Mouse (Mus musculus): ENCODE measurements around the gene Farp1. TPM values are rescaled to one million over a fixed set of nuclear protein-coding genes. Genes with fewer than 3 reads are reported as not detected.
"Not testable (repeated sequence)": the region's sequence is repeated elsewhere in the genome, so short reads cannot be mapped to it uniquely, and the experiment has no call there.

The Farp1 gene
- total RNA-seq, 2 experiments from 2014 or later: 10.7 to 12.0 TPM

- no peak for DNase-seq (ENCODE audit: low spot score)
- intact Hi-C loops (cut with DNase I): no loop called here
These were observed 133.7 kb downstream of the Farp1 start for GRCm38 (mm10) chr14:121168716-121169115.

- DNase-seq (ENCODE audit: low spot score): no peak
- intact Hi-C loops (cut with DNase I): no loop called here
These were observed 135.3 kb downstream of the Farp1 start for GRCm38 (mm10) chr14:121170321-121170720.

GRCm38 (mm10) chr14:121172065-121173036 lies 137.4 kb downstream of the Farp1 start:
- no peak for DNase-seq (ENCODE audit: low spot score)
- intact Hi-C loops (cut with DNase I): no loop called here

DNA sequence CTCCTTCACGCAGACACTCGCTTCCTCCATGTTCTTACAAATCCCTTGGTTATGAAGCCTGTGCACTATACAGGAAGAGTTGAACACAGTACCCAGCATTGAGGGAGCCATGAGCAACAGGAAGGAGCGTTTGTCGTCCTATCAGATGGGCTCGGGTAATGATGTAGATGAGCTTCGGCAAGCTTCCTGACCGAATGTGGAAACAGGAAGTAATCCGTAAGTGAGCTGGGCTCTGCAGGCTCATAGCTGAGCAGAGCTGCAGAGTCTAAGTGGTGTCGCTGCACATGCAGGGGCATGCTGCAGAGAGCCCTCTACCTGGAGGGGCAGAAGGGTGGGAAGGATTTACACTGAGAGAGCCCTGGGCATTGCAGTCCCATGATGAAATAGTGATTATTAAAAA lies 140.4 kb downstream of the Farp1 start:
- intact Hi-C loops (cut with DNase I): loop anchor here (5.0 kb wide), 1 partner anchor 48 kb away; no protein-coding TSS in a partner anchor

DNA sequence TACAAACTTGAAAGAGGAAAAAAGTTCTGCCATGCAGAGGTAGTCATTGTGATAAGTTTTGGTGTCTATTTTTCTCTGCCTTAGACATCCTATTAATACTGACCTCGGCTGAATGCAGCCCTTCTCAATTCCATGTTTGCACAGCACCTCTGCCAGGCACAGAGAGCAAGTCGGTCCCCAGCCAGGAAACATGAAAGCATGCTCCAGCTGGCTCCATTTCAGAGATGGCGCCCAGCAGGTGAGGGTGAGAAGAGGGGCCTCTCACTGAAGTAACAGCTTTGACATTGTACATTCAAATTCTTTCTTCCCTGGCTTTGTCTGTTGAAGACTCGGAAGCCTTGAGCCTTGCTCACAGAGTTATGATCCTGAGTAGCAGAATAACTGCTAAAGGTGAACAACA lies 140.9 kb downstream of the Farp1 start:
- DNase-seq (ENCODE audit: low spot score): no peak
- intact Hi-C loops (cut with DNase I): loop anchor here (5.0 kb wide), 1 partner anchor 49 kb away; no protein-coding TSS in a partner anchor

More for the DNA sequence above, 140.4 kb downstream of the Farp1 start:
- DNase-seq (ENCODE audit: low spot score): no peak

DNA sequence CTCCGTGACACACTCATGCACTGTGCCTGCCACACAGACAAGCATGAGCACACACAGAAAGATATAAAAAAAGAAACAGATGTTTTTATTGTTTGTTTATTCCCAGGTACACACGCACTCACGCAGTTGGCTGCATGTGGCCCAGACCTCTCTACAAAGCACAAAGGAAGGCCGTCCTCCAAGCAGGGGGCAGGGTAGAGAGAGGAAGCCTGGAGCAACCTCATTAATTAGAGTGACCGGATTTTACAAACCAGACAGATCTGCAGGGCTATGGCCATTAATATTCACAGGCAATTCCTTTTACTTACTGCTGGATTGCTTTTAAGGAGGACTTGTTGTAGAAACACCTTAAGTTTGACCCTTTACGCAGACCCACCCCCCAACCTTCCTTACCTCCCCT lies 142.9 kb downstream of the Farp1 start:
- DNase-seq (ENCODE audit: low spot score): no peak
- intact Hi-C loops (cut with DNase I): loop anchor here (5.0 kb wide), 1 partner anchor 51 kb away; no protein-coding TSS in a partner anchor

GRCm38 (mm10) chr14:121180611-121181010 lies 145.6 kb downstream of the Farp1 start:
- intact Hi-C loops (cut with DNase I): no loop called here
- no peak for DNase-seq (ENCODE audit: low spot score)

DNA sequence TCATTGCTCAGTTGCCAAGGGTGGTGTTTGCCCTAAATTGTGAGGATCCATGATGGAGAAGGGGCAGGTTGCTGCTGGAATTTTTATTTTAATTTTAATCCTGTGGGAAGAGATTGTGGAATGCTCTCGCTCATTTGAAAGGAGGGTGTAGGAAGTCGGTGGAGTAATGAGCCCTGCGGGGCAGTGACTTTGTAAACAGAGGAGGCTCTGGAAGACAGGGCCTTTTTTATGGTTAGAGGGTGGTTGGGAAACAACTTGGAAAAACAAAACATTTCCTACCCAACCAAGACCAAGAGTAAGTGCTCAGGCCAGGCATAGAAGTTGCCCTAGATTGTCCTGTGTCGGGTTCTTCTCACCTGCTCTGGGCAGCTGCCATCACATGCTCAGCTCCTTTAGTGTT lies 146.8 kb downstream of the Farp1 start:
- intact Hi-C loops (cut with DNase I): no loop called here
- no peak for DNase-seq (ENCODE audit: low spot score)

DNA sequence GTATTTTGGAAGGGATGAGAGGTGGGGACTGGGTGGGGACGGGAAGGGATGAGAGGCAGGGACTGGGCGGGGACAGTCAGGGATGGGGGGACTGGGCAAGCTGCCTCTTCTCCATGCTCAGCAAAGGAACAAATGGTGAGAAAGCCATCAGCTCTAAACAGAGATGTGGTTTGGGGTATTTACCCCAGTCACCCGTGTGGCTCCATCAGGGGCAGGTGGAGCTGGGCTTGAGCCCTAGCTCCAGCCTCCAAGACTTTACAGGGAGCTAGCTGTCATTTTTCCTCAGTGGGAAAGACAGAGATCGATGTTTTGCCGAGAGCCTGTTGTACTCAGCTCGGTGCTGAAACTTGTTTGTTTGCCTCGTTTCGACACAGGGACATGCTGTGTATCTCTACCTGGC lies 148.0 kb downstream of the Farp1 start:
- intact Hi-C loops (cut with DNase I): no loop called here

DNA sequence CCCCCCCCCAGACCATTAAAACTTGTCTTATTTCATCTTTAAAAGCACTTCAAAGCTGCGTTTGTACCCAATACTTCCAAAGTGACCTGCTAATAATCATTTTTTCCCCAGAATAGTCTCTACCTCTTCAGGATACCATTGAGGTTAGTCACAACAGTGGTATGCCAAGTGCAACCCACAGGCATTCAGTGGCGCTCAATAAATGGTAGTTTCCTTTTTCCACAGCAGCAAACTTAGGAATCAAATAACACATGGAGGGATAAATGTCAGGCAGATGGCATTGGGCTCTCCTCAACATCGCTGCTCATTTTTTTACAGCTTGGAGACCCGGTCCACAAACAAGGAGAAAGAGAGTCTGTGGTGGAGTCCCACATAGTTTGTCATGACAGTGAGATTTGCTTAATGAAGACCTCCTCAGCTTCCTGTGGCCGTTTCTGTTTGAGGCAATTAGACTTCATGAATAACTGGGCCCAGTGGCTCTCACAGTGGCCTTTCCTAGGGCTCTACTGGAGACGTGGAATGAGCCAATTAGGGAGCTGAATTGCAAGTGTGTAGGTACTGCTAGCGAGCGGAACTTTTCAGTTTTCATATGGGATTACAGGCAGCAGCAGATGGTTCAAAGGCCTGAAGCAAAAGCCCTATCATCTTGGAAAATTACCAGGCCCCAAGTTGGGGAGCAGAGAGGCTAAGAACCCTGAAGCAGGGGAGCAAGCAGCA lies 148.6 kb downstream of the Farp1 start:
- intact Hi-C loops (cut with DNase I): no loop called here
- no peak for DNase-seq (ENCODE audit: low spot score)

More for the DNA sequence above, 148.0 kb downstream of the Farp1 start:
- no peak for DNase-seq (ENCODE audit: low spot score)

GRCm38 (mm10) chr14:121184351-121184750 lies 149.4 kb downstream of the Farp1 start:
- intact Hi-C loops (cut with DNase I): no loop called here
- DNase-seq (ENCODE audit: low spot score): no peak

DNA sequence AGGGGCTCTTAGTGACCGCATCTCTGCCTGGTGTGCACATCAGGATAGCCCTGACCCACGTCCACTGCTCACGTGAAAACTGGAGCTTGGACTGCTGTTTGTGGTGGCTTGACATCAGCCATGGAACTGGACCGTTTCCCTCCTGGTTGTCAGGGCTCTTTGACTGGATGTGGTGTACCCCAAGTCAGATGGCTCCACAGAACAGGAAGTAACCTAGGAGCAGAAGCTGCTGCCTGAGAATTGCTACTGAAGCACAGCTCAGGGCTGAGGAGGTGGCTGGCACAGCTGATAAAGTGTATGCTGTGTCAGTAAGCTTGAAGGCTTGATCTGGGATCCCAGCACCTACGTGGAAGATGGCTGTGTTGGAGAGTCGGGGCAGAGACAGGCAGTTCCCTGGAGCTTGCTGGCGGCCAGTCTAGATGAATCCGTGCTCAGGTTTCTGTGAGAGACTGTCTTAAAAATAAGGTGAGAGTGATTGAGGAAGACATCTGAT lies 151.4 kb downstream of the Farp1 start:
- no peak for DNase-seq (ENCODE audit: low spot score)
- intact Hi-C loops (cut with DNase I): no loop called here

- intact Hi-C loops (cut with DNase I); DNase-seq (ENCODE audit: low spot score): not testable (repeated sequence)
These were observed 154.8 kb downstream of the Farp1 start for GRCm38 (mm10) chr14:121189840-121190239.

DNA sequence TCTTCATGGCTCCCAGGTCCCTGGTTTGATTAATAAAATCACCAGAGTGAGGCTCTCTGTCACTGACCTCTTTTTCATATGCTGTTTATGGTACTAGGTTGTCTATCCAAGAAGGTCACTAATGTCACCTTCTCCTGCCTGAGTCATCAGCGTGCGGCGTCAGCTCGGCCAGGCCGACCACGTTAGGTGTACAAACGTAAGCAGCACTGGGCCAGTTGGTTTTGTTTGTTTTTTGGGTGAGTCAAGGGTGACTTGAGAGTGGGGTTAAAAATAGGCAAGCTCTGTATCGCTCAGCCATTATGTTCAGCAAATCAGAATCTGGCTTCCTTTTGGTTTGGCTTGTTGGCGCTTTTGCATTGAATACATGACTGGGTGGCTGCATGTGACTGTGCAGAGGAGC lies 155.4 kb downstream of the Farp1 start:
- DNase-seq (ENCODE audit: low spot score): no peak
- intact Hi-C loops (cut with DNase I): no loop called here

GRCm38 (mm10) chr14:121191739-121192138 lies 156.7 kb downstream of the Farp1 start:
- peak; percentile 43 for DNase-seq (ENCODE audit: low spot score)
- intact Hi-C loops (cut with DNase I): no loop called here

DNA sequence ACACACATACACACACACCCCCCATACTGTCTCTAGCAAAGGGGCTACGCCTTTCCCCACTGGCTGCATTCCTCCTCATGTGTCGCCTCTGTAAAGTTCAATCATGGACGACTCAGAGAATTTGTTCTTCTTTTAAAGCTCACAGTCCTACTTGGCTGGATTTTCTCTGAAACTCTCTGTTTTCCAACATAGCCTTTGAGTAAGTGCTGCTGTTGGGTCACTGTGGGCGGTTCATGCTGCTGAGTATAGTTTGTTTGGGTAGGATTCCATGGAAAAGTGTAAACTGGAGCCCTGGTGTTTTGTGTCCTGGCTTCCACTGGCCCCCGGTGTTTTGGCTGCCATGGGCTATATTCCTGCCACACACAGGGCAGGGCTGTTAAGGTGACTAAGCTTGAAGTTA lies 157.4 kb downstream of the Farp1 start:
- DNase-seq (ENCODE audit: low spot score): no peak
- intact Hi-C loops (cut with DNase I): no loop called here

GRCm38 (mm10) chr14:121193981-121194380 lies 159.0 kb downstream of the Farp1 start:
- no peak for DNase-seq (ENCODE audit: low spot score)
- intact Hi-C loops (cut with DNase I): no loop called here

DNA sequence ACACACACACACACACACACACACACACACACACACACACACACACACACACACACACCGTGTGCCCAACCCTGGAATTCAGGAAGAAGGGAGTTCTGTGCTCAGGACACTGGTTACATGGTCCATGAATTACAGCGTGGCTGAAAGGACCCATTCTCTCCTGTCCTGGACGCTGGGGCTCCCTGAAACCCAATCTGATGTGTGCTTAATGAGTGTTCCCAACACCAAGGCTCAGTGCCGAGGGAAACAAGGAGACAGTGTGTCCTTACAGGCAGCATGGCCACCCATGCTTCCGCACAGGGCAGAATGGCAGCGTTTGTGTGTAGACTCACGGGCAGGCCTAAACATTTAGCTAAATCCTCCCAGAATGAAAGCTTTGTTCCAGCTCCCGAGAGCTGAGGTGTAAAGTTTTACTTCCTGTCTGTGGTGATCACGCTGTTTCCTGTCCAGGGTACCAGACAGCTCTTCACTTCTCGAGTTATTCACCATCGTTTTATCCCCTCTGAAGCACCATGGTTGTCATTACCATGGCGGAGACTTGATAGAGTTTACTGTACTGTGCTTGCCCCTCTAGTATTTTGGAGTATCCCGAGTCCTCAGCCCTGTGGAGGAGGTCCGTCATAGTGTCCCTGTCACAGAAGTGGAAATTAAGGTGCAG lies 164.0 kb downstream of the Farp1 start:
- DNase-seq (ENCODE audit: low spot score): no peak
- intact Hi-C loops (cut with DNase I): no loop called here

DNA sequence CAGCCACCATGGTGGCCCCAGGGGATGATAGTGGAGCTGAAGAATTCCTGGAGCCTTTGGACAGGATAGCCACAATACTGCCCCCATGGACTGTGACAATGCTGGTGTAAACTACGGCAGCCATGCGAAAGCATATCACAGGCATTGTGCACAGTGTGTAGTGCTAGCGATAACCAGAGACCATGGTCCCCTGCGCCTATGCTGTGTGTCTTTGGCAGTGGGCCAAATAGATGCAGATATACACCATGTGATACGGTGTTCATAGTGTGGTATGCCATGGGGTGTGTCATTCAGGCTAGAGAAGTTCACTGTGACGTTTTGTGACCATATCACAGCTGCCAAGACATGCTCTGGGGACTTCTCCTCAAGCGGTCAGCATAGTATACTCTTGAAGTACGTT lies 164.8 kb downstream of the Farp1 start:
- DNase-seq (ENCODE audit: low spot score): no peak
- intact Hi-C loops (cut with DNase I): loop anchor here (5.0 kb wide), 1 partner anchor 77 kb away; no protein-coding TSS in a partner anchor

DNA sequence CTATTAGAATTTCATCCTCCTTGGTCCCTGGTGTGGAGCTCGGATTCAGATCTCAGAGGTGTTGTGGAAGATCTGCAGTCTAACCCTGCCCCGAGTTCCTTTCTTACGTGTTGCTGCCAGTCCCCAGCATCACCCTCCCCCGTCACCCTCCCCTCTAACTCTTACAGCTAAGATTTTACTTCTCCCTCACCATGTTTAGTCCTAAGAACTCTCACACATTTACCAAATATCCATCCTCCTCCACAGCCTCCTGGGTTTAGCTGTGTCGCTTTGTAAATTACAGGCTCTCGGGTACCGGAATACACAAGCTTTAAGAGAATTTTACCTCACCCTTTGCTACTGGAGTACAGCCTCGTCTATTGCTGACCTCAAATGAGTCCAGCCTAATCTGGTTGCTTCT lies 165.4 kb downstream of the Farp1 start:
- no peak for DNase-seq (ENCODE audit: low spot score)
- intact Hi-C loops (cut with DNase I): loop anchor here (5.0 kb wide), 1 partner anchor 78 kb away; no protein-coding TSS in a partner anchor

Data from heart, postnatal 25 days (tissue).